In the genomic region with DNA sequence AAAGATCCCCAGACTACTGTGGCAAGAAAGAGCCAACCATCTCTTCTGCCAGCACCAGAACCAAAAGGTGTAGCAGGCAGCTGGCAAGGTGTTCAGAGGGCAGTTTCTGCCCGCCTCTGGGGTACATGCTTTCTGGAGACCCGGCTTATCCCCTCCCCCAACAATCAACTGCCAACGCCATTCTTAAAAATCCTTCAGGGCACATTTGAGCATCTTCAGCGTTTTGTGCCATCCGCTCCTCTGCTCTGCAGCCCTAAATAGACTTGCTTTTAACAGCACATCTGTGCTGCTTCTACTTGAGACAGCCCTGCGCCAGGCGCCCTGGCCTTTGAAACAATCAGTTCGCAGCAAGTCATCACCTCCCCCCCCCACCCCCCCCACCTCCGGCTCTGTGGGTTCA, we compare ENCODE assay signal across 32 mouse cellular contexts. TPM values are rescaled to one million over a fixed set of nuclear protein-coding genes. Genes with fewer than 3 reads are reported as not detected.
DNase-seq lines count a peak whose midpoint lies in the region; ATAC-seq and TF ChIP-seq lines count a peak whose summit lies in the region.
"Had no signal": no experiment of that assay in that cellular context is flagged by ENCODE, and none has a peak within 500 bp of the region (broad histone marks: within the 10 kb centered on the region; RNA-seq: fewer than 3 reads in every experiment).

No protein-coding gene starts in this region.

- H3K4me1 ChIP-seq in hindbrain, embryonic 13.5 days (replicated peaks), result no peaks in the 10 kb centered on the region
- H3K4me1 ChIP-seq in hindbrain, embryonic 11.5 days (replicated peaks; ENCODE audit: control insufficient read depth, insufficient read depth, low read length), result no peaks in the 10 kb centered on the region
- H3K4me1 ChIP-seq in lung, postnatal 0 days (ENCODE audit: insufficient read depth, low read depth, low read length), result no peaks in the 10 kb centered on the region
- H3K4me1 ChIP-seq in olfactory bulb, adult 2 months (ENCODE audit: control insufficient read depth, insufficient read depth, low read length), result peaks cover 20% of the 10 kb centered on the region
- H3K4me1 ChIP-seq: embryonic facial prominence, embryonic 13.5 days; heart, embryonic 15.5 days; hindbrain, embryonic 15.5 days; limb, embryonic 15.5 days; midbrain, embryonic 15.5 days; stomach, embryonic 15.5 days had no signal

- no peak for TF ChIP-seq POLR2A in olfactory bulb, adult 2 months (IDR thresholded peaks at IDR 0.05; ENCODE audit: insufficient read depth, low read depth, low read length)

- no peaks in the 10 kb centered on the region for H3K27me3 ChIP-seq in hindbrain, embryonic 13.5 days
- H3K27me3 ChIP-seq in hindbrain, embryonic 11.5 days (ENCODE audit: control insufficient read depth, insufficient read depth, low read length), result no peaks in the 10 kb centered on the region
- H3K27me3 ChIP-seq in lung, postnatal 0 days (replicated peaks; ENCODE audit: insufficient read depth, low read length), result no peaks in the 10 kb centered on the region
- H3K27me3 ChIP-seq: CH12.LX; embryonic facial prominence, embryonic 13.5 days; heart, embryonic 15.5 days; hindbrain, embryonic 15.5 days; limb, embryonic 15.5 days; midbrain, embryonic 15.5 days; neural tube, embryonic 13.5 days; Patski; stomach, embryonic 15.5 days had no signal

- no peak for DNase-seq in hindbrain, embryonic 11.5 days (ENCODE audit: low spot score)
- peak; percentile 6 for DNase-seq in lung, postnatal 0 days (ENCODE audit: low spot score)
- DNase-seq in lung, postnatal 14 days, result no peak
- peak; percentile 58 for DNase-seq in telencephalon, adult 2 months (ENCODE audit: low read depth, low spot score)
- DNase-seq in spleen, postnatal 10 days (ENCODE audit: low spot score in 2 of 2), result no peak
- DNase-seq: adrenal gland, adult 2 months; B cell, adult 2 months; cerebellum, adult 18-20 months; cerebellum, postnatal 14 days; embryo, embryonic 11 days; gastrocnemius, adult 2 months; heart, postnatal 36 days; kidney, adult 9 months; kidney, postnatal 25 days; lung, embryonic 14.5 days; lung, postnatal 4 days; thymus, adult 18-20 months; thymus, postnatal 36 days had no signal

- no peak for TF ChIP-seq CTCF in lung, postnatal 0 days (IDR thresholded peaks at IDR 0.05)
- no peak for TF ChIP-seq CTCF in olfactory bulb, adult 2 months (IDR thresholded peaks at IDR 0.05; ENCODE audit: insufficient read depth, low read depth, low read length)

- TF ChIP-seq EP300 in lung, postnatal 0 days (IDR thresholded peaks at IDR 0.05), result no peak

- 75% methylated on average over 8 of the region's 9 CpGs for WGBS in hindbrain, embryonic 13.5 days
- WGBS in hindbrain, embryonic 11.5 days, result 82% methylated on average over 9 of the region's 9 CpGs
- 77% methylated on average over 8 of the region's 9 CpGs for WGBS in lung, postnatal 0 days
- 44% methylated on average over 8 of the region's 9 CpGs for WGBS in olfactory bulb, adult 2 months

- H3K4me2 ChIP-seq in hindbrain, embryonic 13.5 days, result no peak overlapping the region
- no peak overlapping the region for H3K4me2 ChIP-seq in hindbrain, embryonic 11.5 days (replicated peaks; ENCODE audit: low read depth, low read length)
- H3K4me2 ChIP-seq in lung, postnatal 0 days (replicated peaks; ENCODE audit: low read depth, low read length), result no peak overlapping the region
- H3K4me2 ChIP-seq: embryonic facial prominence, embryonic 13.5 days; heart, embryonic 15.5 days; hindbrain, embryonic 15.5 days; limb, embryonic 15.5 days; lung, embryonic 14.5 days; midbrain, embryonic 15.5 days; neural tube, embryonic 13.5 days; stomach, embryonic 15.5 days had no signal

- H3K4me3 ChIP-seq in hindbrain, embryonic 13.5 days, result no peak overlapping the region
- no peak overlapping the region for H3K4me3 ChIP-seq in hindbrain, embryonic 11.5 days (ENCODE audit: low read depth, low read length)
- H3K4me3 ChIP-seq in lung, postnatal 0 days (ENCODE audit: low read depth, low read length), result no peak overlapping the region
- no peak overlapping the region for H3K4me3 ChIP-seq in olfactory bulb, adult 2 months (ENCODE audit: insufficient read depth, low read depth, low read length)
- H3K4me3 ChIP-seq: embryonic facial prominence, embryonic 13.5 days; erythroblast, embryonic 14.5 days; gastrocnemius, adult 2 months; heart, embryonic 15.5 days; hindbrain, embryonic 15.5 days; limb, embryonic 15.5 days; midbrain, embryonic 15.5 days; neural tube, embryonic 13.5 days; stomach, embryonic 15.5 days had no signal

- no peaks in the 10 kb centered on the region for H3K36me3 ChIP-seq in hindbrain, embryonic 13.5 days
- no peaks in the 10 kb centered on the region for H3K36me3 ChIP-seq in hindbrain, embryonic 11.5 days (ENCODE audit: control insufficient read depth, insufficient read depth, low read length)
- H3K36me3 ChIP-seq in lung, postnatal 0 days (ENCODE audit: insufficient read depth, low read length), result no peaks in the 10 kb centered on the region
- H3K36me3 ChIP-seq: embryonic facial prominence, embryonic 13.5 days; G1E; heart, embryonic 15.5 days; hindbrain, embryonic 15.5 days; limb, embryonic 15.5 days; midbrain, embryonic 15.5 days; neural tube, embryonic 13.5 days; stomach, embryonic 15.5 days had no signal

- H3K9ac ChIP-seq in hindbrain, embryonic 13.5 days, result no peak overlapping the region
- H3K9ac ChIP-seq in hindbrain, embryonic 11.5 days (ENCODE audit: low read depth, low read length), result no peak overlapping the region
- no peak overlapping the region for H3K9ac ChIP-seq in lung, postnatal 0 days (replicated peaks; ENCODE audit: low read depth)
- H3K9ac ChIP-seq: embryonic facial prominence, embryonic 13.5 days; heart, embryonic 15.5 days; hindbrain, embryonic 15.5 days; limb, embryonic 15.5 days; liver, embryonic 14.5 days; lung, embryonic 14.5 days; midbrain, embryonic 15.5 days; neural tube, embryonic 13.5 days; stomach, embryonic 15.5 days had no signal

- no peak for ATAC-seq in hindbrain, embryonic 13.5 days (ENCODE audit: low FRiP score)
- no peak for ATAC-seq in hindbrain, embryonic 11.5 days (ENCODE audit: low FRiP score)
- ATAC-seq in lung, postnatal 0 days, result no peak
- ATAC-seq: midbrain, embryonic 15.5 days; Patski had no signal

- peak overlapping the region; percentile 8; the same call in 1 of the 2 replicates for H3K27ac ChIP-seq in hindbrain, embryonic 13.5 days
- no peak overlapping the region for H3K27ac ChIP-seq in hindbrain, embryonic 11.5 days (ENCODE audit: low read depth, low read length)
- no peak overlapping the region for H3K27ac ChIP-seq in lung, postnatal 0 days (ENCODE audit: low read length)
- peak overlapping the region; percentile 89 for H3K27ac ChIP-seq in olfactory bulb, adult 2 months (ENCODE audit: insufficient read depth, low read depth, low read length)
- H3K27ac ChIP-seq: embryonic facial prominence, embryonic 13.5 days; gastrocnemius, adult 2 months; heart, embryonic 15.5 days; hindbrain, embryonic 15.5 days; limb, embryonic 15.5 days; liver, embryonic 14.5 days; midbrain, embryonic 15.5 days; neural tube, embryonic 13.5 days; stomach, embryonic 15.5 days had no signal

- H3K9me3 ChIP-seq in hindbrain, embryonic 13.5 days, result no peaks in the 10 kb centered on the region
- H3K9me3 ChIP-seq in hindbrain, embryonic 11.5 days (ENCODE audit: control insufficient read depth, low read length), result no peaks in the 10 kb centered on the region
- H3K9me3 ChIP-seq in lung, postnatal 0 days (ENCODE audit: low read length), result no peaks in the 10 kb centered on the region
- H3K9me3 ChIP-seq: embryonic facial prominence, embryonic 13.5 days; heart, embryonic 15.5 days; hindbrain, embryonic 15.5 days; limb, embryonic 15.5 days; midbrain, embryonic 15.5 days; stomach, embryonic 15.5 days had no signal

RNA-seq across cellular contexts. Expression of a gene that starts 41.7 kb away (rescaled TPM):
- 4.2 and 5.1 TPM in 2 replicates for polyA plus RNA-seq in hindbrain, embryonic 13.5 days (2015; fragmentation: Nextera tagmentation; extraction: Ambion mirVana)
- 1.2 and 1.4 TPM in 2 replicates for polyA plus RNA-seq in hindbrain, embryonic 11.5 days (2014; fragmentation: Nextera tagmentation; extraction: Ambion mirVana)
- polyA plus RNA-seq in lung, postnatal 0 days (2015; fragmentation: Nextera tagmentation; extraction: Ambion mirVana), result not detected in 2 replicates
- not detected in 2 replicates for polyA plus RNA-seq in olfactory bulb, adult 2 months (2012; ENCODE audit: insufficient read depth, insufficient read length, low replicate concordance, missing spikeins)
- polyA plus RNA-seq: erythroblast, embryonic 14.5 days; G1E; lung, embryonic 14.5 days; Patski had no signal

Comparison
In these comparisons a context has a peak if more than half of its experiments do, and no peak if none do; other contexts are left out.
1. H3K27ac ChIP-seq: peak in hindbrain, embryonic 13.5 days (single experiment) and olfactory bulb, adult 2 months (single experiment); none in hindbrain, embryonic 11.5 days (single experiment) and lung, postnatal 0 days (single experiment).
2. DNase-seq: peak in lung, postnatal 0 days (single experiment) and telencephalon, adult 2 months (single experiment); none in hindbrain, embryonic 11.5 days (single experiment), lung, postnatal 14 days (single experiment) and spleen, postnatal 10 days (0 of 2).
3. RNA of a gene that starts 41.7 kb away (polyA plus RNA-seq): not detected in olfactory bulb, adult 2 months; 4.2 to 5.1 TPM in hindbrain, embryonic 13.5 days, 1.2 to 1.4 TPM in hindbrain, embryonic 11.5 days and not detected in lung, postnatal 0 days; every median in the first group is over 10 times any median in the second.